Mouse (Mus musculus) intestine, postnatal 0 days (tissue): ENCODE measurements at regions not wholly inside any gene's neighbourhood (a gene's known extent, or its start where the extent isn't known, plus 50 kb on each side); places are given as distances from the start of the nearest gene placed in this dataset.

Experiments used
- ATAC-seq: fragments of 200-750 bp; cut with Nextera tagmentation; 2 replicates; pipeline ENCODE4 v1.8.0; 2017; ENCODE audit warnings: mild to moderate bottlenecking, moderate TSS enrichment, moderate library complexity
- H3K27ac ChIP-seq: fragments of 300-500 bp; sonication (generic); 2 replicates; pipeline ENCODE4 v1.5.1; 2014; ENCODE audit warnings: mild to moderate bottlenecking, low read depth, low read length, moderate library complexity
- H3K27me3 ChIP-seq: fragments of 300-500 bp; sonication (generic); replicated peaks from 2 replicates; pipeline ENCODE4 v1.6.1; 2014; ENCODE audit warnings: low read length, mixed read lengths; ENCODE audit not compliant: control insufficient read depth, insufficient read depth
- H3K36me3 ChIP-seq: fragments of 300-500 bp; sonication (generic); 2 replicates; pipeline ENCODE4 v1.6.1; 2014; ENCODE audit warnings: mild to moderate bottlenecking, moderate library complexity; ENCODE audit not compliant: control insufficient read depth, insufficient read depth
- H3K4me1 ChIP-seq: fragments of 300-500 bp; sonication (generic); replicated peaks from 2 replicates; pipeline ENCODE4 v1.6.1; 2014; ENCODE audit warnings: antibody characterized with exemption, low read length, mixed read lengths; ENCODE audit not compliant: control insufficient read depth, insufficient read depth
- H3K4me2 ChIP-seq: fragments of 300-500 bp; sonication (generic); replicated peaks from 2 replicates; pipeline ENCODE4 v1.6.1; 2014; ENCODE audit warnings: low read depth, mild to moderate bottlenecking, moderate library complexity
- H3K4me3 ChIP-seq: fragments of 300-500 bp; sonication (generic); 2 replicates; pipeline ENCODE4 v1.5.1; 2014; ENCODE audit warnings: low read depth, low read length
- H3K9ac ChIP-seq: fragments of 300-500 bp; sonication (generic); 2 replicates; pipeline ENCODE4 v1.6.1; 2014; ENCODE audit warnings: mild to moderate bottlenecking, low read depth, low read length
- H3K9me3 ChIP-seq: fragments of 300-500 bp; sonication (generic); 2 replicates; pipeline ENCODE4 v1.6.1; 2016; ENCODE audit warnings: mixed run types; ENCODE audit not compliant: control insufficient read depth
- CTCF ChIP-seq: sonication (generic); IDR thresholded peaks from 2 replicates; pipeline ENCODE4 v1.5.1; 2016; ENCODE audit warnings: low read depth, mild to moderate bottlenecking, control low read depth, antibody characterized with exemption, moderate library complexity
- WGBS: fragments of 180-500 bp; shearing (Covaris S2); extraction: QIAGEN DNeasy Blood & Tissue Kit; methylation state at CpG from one replicate; pipeline ENCODE4 v1.1.7; 2014; 5-methylcytosine and 5-hydroxymethylcytosine counted together

DNA sequence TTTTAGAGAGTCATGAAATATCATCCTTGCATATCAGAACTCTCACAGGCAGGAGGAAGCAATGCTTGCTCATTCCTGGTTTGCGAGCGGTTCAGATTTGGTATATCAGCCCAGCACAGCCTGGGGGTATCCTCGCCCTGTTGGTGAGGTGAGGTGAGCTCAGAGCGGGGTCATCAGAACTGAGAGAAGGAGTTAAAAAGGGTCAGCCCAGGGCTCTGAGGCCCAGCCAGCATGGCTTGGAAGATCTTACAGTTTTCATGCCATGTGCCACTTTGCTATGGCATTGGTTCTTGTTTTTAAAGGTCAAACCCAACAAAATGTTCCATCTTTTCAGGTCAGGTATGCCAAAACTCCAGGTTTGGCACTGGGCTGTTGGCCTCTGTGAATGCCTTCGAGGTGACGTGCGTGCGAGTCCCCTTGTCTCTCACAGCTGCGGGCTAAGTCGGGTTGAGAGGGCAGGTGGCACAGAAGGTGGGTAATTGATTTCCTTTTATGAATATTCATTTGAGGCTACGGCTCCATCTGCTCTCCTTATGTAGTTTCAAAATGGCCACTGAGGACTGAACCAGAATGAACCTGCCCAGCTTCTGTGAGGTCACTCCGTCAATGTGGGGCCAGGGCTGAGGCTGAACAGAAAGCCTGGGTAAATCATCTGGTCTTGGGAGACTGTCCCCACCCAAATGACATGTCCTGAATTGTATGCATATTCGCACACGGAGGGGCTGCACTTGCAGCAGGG, 86.3 kb downstream of the Hhipl2 start:
- no peak overlapping the region for H3K4me2 ChIP-seq
- 95% methylated on average over 14 of the region's 14 CpGs for WGBS

GRCm38 (mm10) chr1:183507893-183508292, 89.9 kb downstream of the Hhipl2 start:
- H3K9me3 ChIP-seq = no peaks in the 10 kb centered on the region
- no peaks in the 10 kb centered on the region for H3K4me1 ChIP-seq
- no peak overlapping the region for H3K4me3 ChIP-seq
- no peak overlapping the region for H3K4me2 ChIP-seq
- ATAC-seq = no peak
- 85% methylated on average over 2 of the region's 2 CpGs for WGBS
- no peaks in the 10 kb centered on the region for H3K36me3 ChIP-seq
- H3K27ac ChIP-seq = no peak overlapping the region
- no peaks in the 10 kb centered on the region for H3K27me3 ChIP-seq
- no peak overlapping the region for H3K9ac ChIP-seq
- TF ChIP-seq CTCF = no peak

More for the DNA sequence above, 86.3 kb downstream of the Hhipl2 start:
- Histone ChIP-seq H3K4me3 (no peak overlapping the region), H3K9me3 (no peaks in the 10 kb centered on the region), H3K4me1 (no peaks in the 10 kb centered on the region), H3K27me3 (no peaks in the 10 kb centered on the region), H3K27ac (no peak overlapping the region), H3K9ac (no peak overlapping the region), H3K36me3 (no peaks in the 10 kb centered on the region)
- TF ChIP-seq CTCF = no peak
- no peak for ATAC-seq

DNA sequence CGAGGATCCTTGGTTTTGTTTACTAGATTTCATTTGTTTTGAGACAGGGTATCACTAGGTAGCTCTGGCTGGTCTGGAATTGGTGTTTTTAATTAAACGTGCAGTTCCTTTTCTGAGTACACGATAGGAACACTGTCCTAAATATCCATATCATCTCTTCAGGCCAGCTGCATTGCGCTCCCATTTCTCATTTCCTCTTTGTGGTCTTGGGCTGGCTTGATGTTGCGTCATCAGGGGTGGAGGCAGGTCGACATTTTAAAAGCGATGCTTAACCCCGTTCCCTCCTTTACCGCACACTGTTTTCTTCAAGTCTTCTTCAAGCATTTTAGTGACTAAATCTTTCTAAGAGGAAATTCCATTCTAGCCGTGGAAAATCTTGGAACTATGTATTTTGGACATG, 92.7 kb downstream of the Hhipl2 start:
- Histone ChIP-seq H3K9me3 (no peaks in the 10 kb centered on the region), H3K27me3 (no peaks in the 10 kb centered on the region), H3K9ac (no peak overlapping the region), H3K4me1 (no peaks in the 10 kb centered on the region), H3K36me3 (no peaks in the 10 kb centered on the region), H3K4me2 (no peak overlapping the region), H3K27ac (no peak overlapping the region), H3K4me3 (no peak overlapping the region)
- TF ChIP-seq CTCF = no peak
- ATAC-seq = no peak
- WGBS = 75% methylated on average over 10 of the region's 10 CpGs

- 87% methylated on average over 3 of the region's 3 CpGs for WGBS
- no peaks in the 10 kb centered on the region for H3K4me1 ChIP-seq
- H3K4me2 ChIP-seq = no peak overlapping the region
- H3K36me3 ChIP-seq = no peaks in the 10 kb centered on the region
- H3K9me3 ChIP-seq = no peaks in the 10 kb centered on the region
- ATAC-seq = no peak
- H3K4me3 ChIP-seq = no peak overlapping the region
- H3K27ac ChIP-seq = no peak overlapping the region
- TF ChIP-seq CTCF = no peak
- no peaks in the 10 kb centered on the region for H3K27me3 ChIP-seq
- no peak overlapping the region for H3K9ac ChIP-seq
Measured at GRCm38 (mm10) chr1:183513876-183514275, 95.9 kb downstream of the Hhipl2 start.

DNA sequence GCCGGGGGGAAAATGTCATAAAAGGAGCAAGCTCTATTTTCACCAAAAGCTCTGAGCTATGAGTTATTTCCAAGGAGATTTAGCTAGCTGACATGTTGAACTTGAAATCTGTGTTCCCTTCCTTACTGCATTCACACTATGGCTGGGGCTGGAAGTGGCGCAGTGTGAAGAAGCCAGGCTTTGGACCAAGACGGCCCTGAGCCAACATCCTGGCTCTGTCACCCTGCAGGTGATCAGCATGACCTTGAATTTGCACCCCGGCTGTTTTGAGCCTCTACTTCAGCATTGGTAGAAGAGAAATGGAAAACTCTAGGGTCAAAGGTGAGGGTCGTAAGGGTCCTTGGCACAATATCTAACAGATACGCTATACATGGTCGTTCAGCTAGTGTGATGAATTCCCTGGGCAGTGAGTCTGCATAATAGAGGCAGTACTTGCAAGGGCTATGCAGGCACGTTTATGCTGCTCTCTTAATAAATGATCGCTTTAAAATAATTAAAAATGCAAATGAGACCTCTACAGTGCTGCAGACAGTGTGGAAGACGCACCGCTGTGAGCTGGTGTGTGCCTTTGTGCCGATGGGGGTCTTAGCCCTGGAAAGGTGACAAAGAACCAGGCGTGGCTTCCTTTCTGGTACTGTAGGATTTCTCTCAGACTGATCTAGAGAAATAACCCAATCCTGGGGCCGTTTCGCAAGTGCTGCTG, 96.4 kb downstream of the Hhipl2 start:
- Histone ChIP-seq H3K4me2 (no peak overlapping the region), H3K4me1 (no peaks in the 10 kb centered on the region), H3K36me3 (no peaks in the 10 kb centered on the region), H3K27me3 (no peaks in the 10 kb centered on the region), H3K4me3 (no peak overlapping the region), H3K9ac (no peak overlapping the region), H3K27ac (no peak overlapping the region), H3K9me3 (no peaks in the 10 kb centered on the region)
- ATAC-seq = no peak
- TF ChIP-seq CTCF = no peak
- WGBS = 77% methylated on average over 15 of the region's 15 CpGs

- no peaks in the 10 kb centered on the region for H3K9me3 ChIP-seq
- no peaks in the 10 kb centered on the region for H3K36me3 ChIP-seq
- H3K4me2 ChIP-seq = no peak overlapping the region
- H3K4me1 ChIP-seq = no peaks in the 10 kb centered on the region
- no peak overlapping the region for H3K9ac ChIP-seq
- no peak overlapping the region for H3K4me3 ChIP-seq
- 62% methylated on average over 2 of the region's 2 CpGs for WGBS
- TF ChIP-seq CTCF = no peak
- no peak overlapping the region for H3K27ac ChIP-seq
- ATAC-seq = no peak
- no peaks in the 10 kb centered on the region for H3K27me3 ChIP-seq
Measured at GRCm38 (mm10) chr1:183514984-183515287, 96.9 kb downstream of the Hhipl2 start.
